Mouse (Mus musculus) kidney, adult 2 months (tissue): ENCODE results near the gene Zfp385b. TPM values are rescaled to one million over a fixed set of nuclear protein-coding genes. Genes with fewer than 3 reads are reported as not detected.

Experiments
- DNase-seq: peaks from one replicate; pipeline ENCODE4 v3.0.0; 2021
- H3K27ac ChIP-seq: fragments of 200-500 bp; 2 replicates; pipeline ENCODE4 v1.5.1; 2012; ENCODE audit warnings: low read depth, low read length, control low read depth, inconsistent platforms; ENCODE audit not compliant: insufficient read depth
- H3K27me3 ChIP-seq: fragments of 200-500 bp; replicated peaks from 2 replicates; pipeline ENCODE4 v1.6.1; 2012; ENCODE audit warnings: mild to moderate bottlenecking, moderate library complexity, low read length, inconsistent platforms; ENCODE audit not compliant: control insufficient read depth, insufficient read depth
- H3K36me3 ChIP-seq: fragments of 200-500 bp; 2 replicates; pipeline ENCODE4 v1.6.1; 2012; ENCODE audit warnings: mild to moderate bottlenecking, moderate library complexity, low read length, inconsistent platforms; ENCODE audit not compliant: control insufficient read depth, insufficient read depth
- H3K4me1 ChIP-seq: fragments of 200-500 bp; 2 replicates; pipeline ENCODE4 v1.6.1; 2011; ENCODE audit warnings: low read length; ENCODE audit not compliant: control insufficient read depth, insufficient read depth
- H3K4me3 ChIP-seq: fragments of 200-500 bp; 2 replicates; pipeline ENCODE4 v1.5.1; 2011; ENCODE audit warnings: mild to moderate bottlenecking, low read depth, low read length, control low read depth; ENCODE audit not compliant: insufficient read depth
- CTCF ChIP-seq: fragments of 200-500 bp; conservative IDR thresholded peaks from 2 replicates; pipeline ENCODE4 v1.5.1; 2011; ENCODE audit warnings: low read depth, mild to moderate bottlenecking, control low read depth, low read length, moderate library complexity, mixed read lengths; ENCODE audit not compliant: insufficient read depth, insufficient read length
- POLR2A ChIP-seq: fragments of 200-500 bp; IDR thresholded peaks from one replicate; pipeline ENCODE4 v1.6.1; 2011; ENCODE audit warnings: low read depth, low read length, control low read depth
- WGBS: fragments of 180-500 bp; shearing (Covaris S2); methylation state at CpG from one replicate; pipeline ENCODE4 v1.1.7; 2018; 5-methylcytosine and 5-hydroxymethylcytosine counted together
- polyA plus RNA-seq: library from polyadenylated mRNA; depleted of rRNA; stranded (reverse); fragments of >200 nt; gene quantifications from 2 replicates; pipeline ENCODE4 v1.2.3, GENCODE M21; 2012

Zfp385b gene
- polyA plus RNA-seq, 1 experiment = 12.9 TPM

GRCm38 (mm10) chr2:77726798-77727197, 92.6 kb downstream of the Zfp385b start:
- no peak for DNase-seq
- TF ChIP-seq POLR2A = no peak
- TF ChIP-seq CTCF = no peak
- H3K36me3 ChIP-seq = no peaks in the 10 kb centered on the region
- H3K4me3 ChIP-seq = no peak overlapping the region
- no peak overlapping the region for H3K27ac ChIP-seq
- no peaks in the 10 kb centered on the region for H3K27me3 ChIP-seq
- WGBS = 87% methylated on average over 7 of the region's 7 CpGs
- no peaks in the 10 kb centered on the region for H3K4me1 ChIP-seq

GRCm38 (mm10) chr2:77720806-77721205, 98.6 kb downstream of the Zfp385b start:
- Histone ChIP-seq H3K27ac (no peak overlapping the region), H3K36me3 (no peaks in the 10 kb centered on the region), H3K4me1 (no peaks in the 10 kb centered on the region), H3K4me3 (no peak overlapping the region), H3K27me3 (no peaks in the 10 kb centered on the region)
- 83% methylated on average over 4 of the region's 4 CpGs for WGBS
- TF ChIP-seq CTCF (no peak), POLR2A (no peak)
- no peak for DNase-seq

- H3K4me1 ChIP-seq = no peaks in the 10 kb centered on the region
- H3K4me3 ChIP-seq = no peak overlapping the region
- H3K27ac ChIP-seq = no peak overlapping the region
- no peak for DNase-seq
- 69% methylated on average over 3 of the region's 3 CpGs for WGBS
- no peaks in the 10 kb centered on the region for H3K27me3 ChIP-seq
- no peak for TF ChIP-seq CTCF
- TF ChIP-seq POLR2A = no peak
- no peaks in the 10 kb centered on the region for H3K36me3 ChIP-seq
Observed at GRCm38 (mm10) chr2:77716367-77716766, 103.1 kb downstream of the Zfp385b start.

GRCm38 (mm10) chr2:77713886-77714285, 105.6 kb downstream of the Zfp385b start:
- WGBS = 40% methylated on average over 5 of the region's 5 CpGs

GRCm38 (mm10) chr2:77711751-77712150, 107.7 kb downstream of the Zfp385b start:
- no peaks in the 10 kb centered on the region for H3K36me3 ChIP-seq
- no peaks in the 10 kb centered on the region for H3K27me3 ChIP-seq
- DNase-seq = no peak
- no peak for TF ChIP-seq POLR2A
- no peak for TF ChIP-seq CTCF
- WGBS = 67% methylated on average over 1 of the region's 1 CpGs
- no peaks in the 10 kb centered on the region for H3K4me1 ChIP-seq
- no peak overlapping the region for H3K4me3 ChIP-seq
- no peak overlapping the region for H3K27ac ChIP-seq

More at GRCm38 (mm10) chr2:77713886-77714285, 105.6 kb downstream of the Zfp385b start:
- H3K4me3 ChIP-seq = no peak overlapping the region
- no peak overlapping the region for H3K27ac ChIP-seq
- no peaks in the 10 kb centered on the region for H3K27me3 ChIP-seq
- H3K4me1 ChIP-seq = no peaks in the 10 kb centered on the region
- no peak for DNase-seq
- TF ChIP-seq CTCF (no peak), POLR2A (no peak)
- H3K36me3 ChIP-seq = no peaks in the 10 kb centered on the region

GRCm38 (mm10) chr2:77709206-77709794, 110.1 kb downstream of the Zfp385b start:
- Histone ChIP-seq H3K27ac (no peak overlapping the region), H3K4me1 (no peaks in the 10 kb centered on the region), H3K36me3 (no peaks in the 10 kb centered on the region), H3K27me3 (no peaks in the 10 kb centered on the region), H3K4me3 (no peak overlapping the region)
- TF ChIP-seq CTCF (peak; percentile 34), POLR2A (no peak)
- peak; percentile 46 for DNase-seq
- 28% methylated on average over 7 of the region's 7 CpGs for WGBS

GRCm38 (mm10) chr2:77707138-77707537, 112.3 kb downstream of the Zfp385b start:
- DNase-seq = no peak
- WGBS = 75% methylated on average over 9 of the region's 9 CpGs
- Histone ChIP-seq H3K4me1 (no peaks in the 10 kb centered on the region), H3K27me3 (no peaks in the 10 kb centered on the region), H3K4me3 (no peak overlapping the region), H3K27ac (no peak overlapping the region), H3K36me3 (no peaks in the 10 kb centered on the region)
- TF ChIP-seq POLR2A = no peak
- TF ChIP-seq CTCF = no peak
